Mouse (Mus musculus) cortical plate, adult 2 months (tissue): ENCODE results near the gene Hmgb4. TPM values are rescaled to one million over a fixed set of nuclear protein-coding genes. Genes with fewer than 3 reads are reported as not detected.

Source experiments
- H3K27ac ChIP-seq: fragments of 200-500 bp; 2 replicates; pipeline ENCODE4 v1.5.1; 2012; ENCODE audit warnings: low read length, control low read depth, inconsistent platforms; ENCODE audit not compliant: insufficient read depth
- H3K4me1 ChIP-seq: fragments of 200-500 bp; 2 replicates; pipeline ENCODE4 v1.6.1; 2011; ENCODE audit warnings: low read length; ENCODE audit not compliant: control insufficient read depth, insufficient read depth
- H3K4me3 ChIP-seq: fragments of 200-500 bp; 2 replicates; pipeline ENCODE4 v1.5.1; 2011; ENCODE audit warnings: mild to moderate bottlenecking, low read length, control low read depth; ENCODE audit not compliant: insufficient read depth
- CTCF ChIP-seq: fragments of 200-500 bp; IDR thresholded peaks from 2 replicates; pipeline ENCODE4 v1.5.1; 2011; ENCODE audit warnings: mild to moderate bottlenecking, control low read depth, low read length; ENCODE audit not compliant: insufficient read depth; ENCODE audit errors: extremely low read depth
- POLR2A ChIP-seq: fragments of 200-500 bp; IDR thresholded peaks from 2 replicates; pipeline ENCODE4 v1.6.1; 2011; ENCODE audit warnings: mild to moderate bottlenecking, low read length, control low read depth; ENCODE audit not compliant: insufficient read depth; ENCODE audit errors: extremely low read depth
- polyA plus RNA-seq: library from polyadenylated mRNA; depleted of rRNA; stranded (reverse); fragments of >200 nt; gene quantifications from 2 replicates; pipeline ENCODE4 v1.2.3, GENCODE M21; 2012

The Hmgb4 gene
- polyA plus RNA-seq, 1 experiment = not detected

GRCm38 (mm10) chr4:128269261-128269875, 8.6 kb upstream of the Hmgb4 start:
- Histone ChIP-seq H3K4me3 (no peak overlapping the region), H3K4me1 (peaks cover 8% of the 10 kb centered on the region), H3K27ac (no peak overlapping the region)
- no peak for TF ChIP-seq POLR2A

- TF ChIP-seq CTCF (no peak), POLR2A (no peak)
- no peak overlapping the region for H3K27ac ChIP-seq
- no peak overlapping the region for H3K4me3 ChIP-seq
- peaks cover 9% of the 10 kb centered on the region for H3K4me1 ChIP-seq
These were observed 4.6 kb upstream of the Hmgb4 start for GRCm38 (mm10) chr4:128265341-128265740.

DNA sequence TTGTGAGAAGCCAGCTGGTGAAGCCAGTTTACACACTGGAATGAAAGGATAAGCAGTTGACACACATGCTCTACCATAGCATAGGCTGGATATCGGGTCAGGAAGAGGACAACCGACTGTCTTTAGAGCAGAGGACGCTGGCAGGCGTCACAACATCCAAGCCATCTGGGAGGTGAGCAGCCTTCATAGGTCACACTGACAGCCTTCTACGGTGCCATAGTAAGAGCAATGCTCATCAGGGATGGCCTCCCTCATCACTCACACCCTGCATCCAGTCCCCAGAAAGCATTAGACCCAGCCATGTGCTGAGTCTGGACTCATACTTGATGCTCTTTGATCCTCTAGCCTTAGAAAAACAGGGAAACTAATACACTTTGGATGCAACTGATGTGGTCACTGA, 3.7 kb upstream of the Hmgb4 start:
- no peak overlapping the region for H3K4me3 ChIP-seq
- no peak overlapping the region for H3K27ac ChIP-seq
- peaks cover 9% of the 10 kb centered on the region for H3K4me1 ChIP-seq
- TF ChIP-seq POLR2A (no peak), CTCF (no peak)

- H3K27ac ChIP-seq = no peak overlapping the region
- TF ChIP-seq POLR2A (no peak), CTCF (no peak)
- H3K4me1 ChIP-seq = peaks cover 7% of the 10 kb centered on the region; the same call in 1 of the 2 replicates
- H3K4me3 ChIP-seq = no peak overlapping the region
These were observed 1.5 kb downstream of the Hmgb4 start for GRCm38 (mm10) chr4:128259211-128259610.

DNA sequence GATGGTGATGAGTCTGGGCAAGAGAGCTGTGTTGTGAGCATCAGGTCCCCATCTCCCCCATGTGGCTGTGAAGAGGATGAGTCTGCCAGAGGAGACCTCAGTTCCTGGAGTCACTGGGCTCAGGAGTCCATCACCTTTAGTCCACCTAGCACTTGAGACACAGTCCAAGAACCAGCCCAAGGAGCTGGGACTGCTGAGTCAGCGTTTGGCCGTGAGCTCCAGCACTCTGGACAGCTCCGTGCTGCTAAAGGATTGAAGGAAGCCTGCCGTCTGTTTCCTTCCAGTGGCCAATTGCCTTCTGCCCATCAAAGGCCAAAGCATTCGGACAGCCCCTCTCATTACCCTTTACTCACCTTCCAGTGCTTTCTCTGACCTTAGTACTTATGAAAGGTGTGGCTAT, 12.1 kb downstream of the Hmgb4 start:
- TF ChIP-seq POLR2A (no peak), CTCF (no peak)
- peaks cover 2% of the 10 kb centered on the region; the same call in 1 of the 2 replicates for H3K4me1 ChIP-seq
- no peak overlapping the region for H3K27ac ChIP-seq
- no peak overlapping the region for H3K4me3 ChIP-seq

DNA sequence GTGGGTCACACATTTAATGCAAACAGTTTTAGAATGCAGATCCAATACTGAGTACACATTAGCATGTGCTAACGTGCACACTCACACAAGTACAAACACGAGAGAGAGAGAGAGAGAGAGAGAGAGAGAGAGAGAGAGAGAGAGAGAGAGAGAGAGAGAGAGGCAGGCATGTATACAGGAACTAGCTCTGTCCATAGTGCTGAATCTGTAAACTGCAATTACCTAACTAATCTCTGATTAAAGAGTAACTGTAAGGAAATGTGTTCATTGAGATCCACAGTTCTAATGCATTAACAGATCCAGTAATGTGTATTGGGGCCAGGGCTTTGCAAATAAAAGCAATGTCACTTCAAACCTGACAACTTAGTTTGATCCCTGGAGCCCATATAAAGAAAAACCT, 15.6 kb downstream of the Hmgb4 start:
- H3K4me3 ChIP-seq = no peak overlapping the region
- peaks cover 8% of the 10 kb centered on the region for H3K4me1 ChIP-seq
- H3K27ac ChIP-seq = no peak overlapping the region
- TF ChIP-seq CTCF = no peak
- TF ChIP-seq POLR2A = no peak

GRCm38 (mm10) chr4:128241854-128242356, 18.9 kb downstream of the Hmgb4 start:
- Histone ChIP-seq H3K27ac (no peak overlapping the region), H3K4me1 (peaks cover 16% of the 10 kb centered on the region), H3K4me3 (no peak overlapping the region)
- TF ChIP-seq CTCF (no peak), POLR2A (no peak)

DNA sequence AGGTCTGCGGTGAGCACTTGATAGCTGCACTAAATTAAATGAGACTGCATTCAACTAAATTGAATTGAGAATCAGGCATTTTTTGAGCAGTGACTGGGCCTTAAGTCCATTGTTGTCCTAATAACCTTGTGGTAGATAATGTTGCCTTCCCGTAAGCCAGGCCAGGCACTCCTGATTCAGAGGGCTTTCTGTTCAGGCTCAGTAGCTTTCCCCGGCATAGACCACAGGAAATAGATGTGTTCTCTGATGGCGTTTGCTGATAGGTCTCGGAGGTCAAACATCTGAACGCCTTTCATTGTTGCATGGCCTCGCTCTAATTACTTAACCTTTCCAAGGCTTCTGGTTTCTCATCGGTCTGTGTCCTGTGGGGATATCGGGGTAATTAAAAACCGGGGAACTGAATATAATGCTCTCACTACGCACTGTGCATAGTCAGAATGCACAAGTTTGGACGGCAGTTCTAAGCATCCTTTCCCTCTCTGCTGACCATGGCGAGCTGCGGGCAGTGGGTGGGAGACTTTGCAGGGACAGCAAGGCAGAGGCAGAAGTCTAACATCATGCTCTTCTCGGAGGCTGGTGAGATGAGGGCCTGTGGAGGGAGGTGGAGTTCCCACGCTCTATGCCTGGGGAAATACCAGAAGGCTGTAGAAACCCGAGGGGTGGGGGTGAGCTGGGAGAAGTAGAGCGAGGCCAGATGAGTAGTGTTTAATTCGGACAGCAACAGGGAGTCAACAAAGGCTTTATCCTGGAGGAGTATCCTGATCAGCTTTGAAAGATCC, 19.5 kb downstream of the Hmgb4 start:
- TF ChIP-seq CTCF (no peak), POLR2A (no peak)
- Histone ChIP-seq H3K4me3 (no peak overlapping the region), H3K4me1 (peaks cover 17% of the 10 kb centered on the region), H3K27ac (no peak overlapping the region)

DNA sequence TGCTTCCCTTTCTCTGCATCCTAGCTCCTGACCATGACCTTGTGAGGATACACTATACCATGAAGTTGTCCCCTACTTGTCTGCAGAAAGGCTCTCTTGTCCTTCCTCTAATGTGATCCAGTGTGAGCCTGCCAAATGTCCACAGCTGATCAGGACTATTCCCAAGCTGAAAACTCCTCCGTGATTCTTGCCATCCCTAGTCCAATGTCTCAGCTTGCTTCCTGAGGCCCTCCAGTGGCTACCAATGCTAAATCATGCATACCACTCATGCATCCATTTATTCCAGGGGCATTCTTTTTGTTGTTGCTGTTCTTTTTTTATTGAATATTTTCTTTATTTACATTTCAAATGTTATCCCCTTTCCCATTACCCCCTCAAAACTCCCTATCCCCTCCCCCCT, 21.6 kb downstream of the Hmgb4 start:
- H3K27ac ChIP-seq = no peak overlapping the region
- H3K4me1 ChIP-seq = peaks cover 17% of the 10 kb centered on the region
- no peak overlapping the region for H3K4me3 ChIP-seq
- TF ChIP-seq CTCF (peak; percentile 56), POLR2A (no peak)

- TF ChIP-seq POLR2A (no peak), CTCF (no peak)
- no peak overlapping the region for H3K4me3 ChIP-seq
- H3K4me1 ChIP-seq = peaks cover 8% of the 10 kb centered on the region
- no peak overlapping the region for H3K27ac ChIP-seq
These were observed 27.3 kb downstream of the Hmgb4 start for GRCm38 (mm10) chr4:128233458-128233857.
